Mouse (Mus musculus) spleen, postnatal 36 days (tissue): Measurements from ENCODE around the gene Rps6kc1.
"Not testable (repeated sequence)": the region's sequence is repeated elsewhere in the genome, so short reads cannot be mapped to it uniquely, and the experiment has no call there.

Experiments used
- DNase-seq, 2 experiments: peaks; one replicate each; pipeline ENCODE4 v3.0.0; 2022; ENCODE audit warnings: low spot score in 2 of 2, mixed read lengths in 1 of 2

The Rps6kc1 gene

GRCm38 (mm10) chr1:190911415-190912123 is at the start of gene Rps6kc1:
TSS of gene Rps6kc1 (minus strand) at chr1:190911770.
- DNase-seq, result peak; percentile 36 to 49

GRCm38 (mm10) chr1:190958821-190959220 is 47.3 kb upstream of the Rps6kc1 start:
- no peak for DNase-seq

GRCm38 (mm10) chr1:190953009-190953408 is 41.4 kb upstream of the Rps6kc1 start:
- DNase-seq, result no peak

- DNase-seq, result no peak
These were observed 39.4 kb upstream of the Rps6kc1 start for GRCm38 (mm10) chr1:190951014-190951413.

- no peak for DNase-seq
These were observed 37.3 kb upstream of the Rps6kc1 start for GRCm38 (mm10) chr1:190948846-190949245.

- no peak for DNase-seq
These were observed 36.9 kb upstream of the Rps6kc1 start for GRCm38 (mm10) chr1:190948439-190948838.

- no peak for DNase-seq
These were observed 36.4 kb upstream of the Rps6kc1 start for GRCm38 (mm10) chr1:190947986-190948385.

GRCm38 (mm10) chr1:190944109-190944760 is 32.7 kb upstream of the Rps6kc1 start:
- peak; percentile 41 to 54 for DNase-seq

- no peak for DNase-seq
These were observed 28.2 kb upstream of the Rps6kc1 start for GRCm38 (mm10) chr1:190939803-190940202.

- no peak for DNase-seq
These were observed 18.6 kb upstream of the Rps6kc1 start for GRCm38 (mm10) chr1:190930181-190930580.

GRCm38 (mm10) chr1:190929010-190929695 is 17.6 kb upstream of the Rps6kc1 start:
- DNase-seq, result peak; percentile 5 to 30

- peak; percentile 99 for DNase-seq
These were observed 16.9 kb upstream of the Rps6kc1 start for GRCm38 (mm10) chr1:190928370-190929009.

- no peak for DNase-seq
These were observed 16.3 kb upstream of the Rps6kc1 start for GRCm38 (mm10) chr1:190927751-190928369.

GRCm38 (mm10) chr1:190927311-190927710 is 15.7 kb upstream of the Rps6kc1 start:
- no peak for DNase-seq

- not testable (repeated sequence) for DNase-seq
These were observed 13.2 kb upstream of the Rps6kc1 start, which contains the start of gene Angel2 for GRCm38 (mm10) chr1:190924812-190925211. TSS of gene Angel2 (plus strand) at chr1:190925112.

- DNase-seq, result no peak
These were observed 8.3 kb upstream of the Rps6kc1 start for GRCm38 (mm10) chr1:190919725-190920469.

GRCm38 (mm10) chr1:190918938-190919337 is 7.4 kb upstream of the Rps6kc1 start:
- DNase-seq, result no peak

GRCm38 (mm10) chr1:190912623-190913022 is 1.1 kb upstream of the Rps6kc1 start:
- DNase-seq, result no peak

GRCm38 (mm10) chr1:190910836-190911235 is 734 bp downstream of the Rps6kc1 start:
- no peak for DNase-seq

- DNase-seq, result no peak
These were observed 6.9 kb downstream of the Rps6kc1 start for GRCm38 (mm10) chr1:190904714-190905113.

- no peak for DNase-seq
These were observed 7.4 kb downstream of the Rps6kc1 start for GRCm38 (mm10) chr1:190904136-190904535.
